Mouse (Mus musculus): Measurements from ENCODE around the gene Ppwd1.
"Not testable (repeated sequence)": the region's sequence is repeated elsewhere in the genome, so short reads cannot be mapped to it uniquely, and the experiment has no call there.

Gene Ppwd1

GRCm38 (mm10) chr13:104228384-104229066 is at the start of gene Ppwd1, which contains the start of gene Cenpk:
TSS of gene Ppwd1 (minus strand) at chr13:104228843.
TSS of gene Cenpk (plus strand) at chr13:104228611.
- peak; percentile 95 for DNase-seq

GRCm38 (mm10) chr13:104258997-104259396 is 30.4 kb upstream of the Ppwd1 start:
- DNase-seq = no peak

GRCm38 (mm10) chr13:104229181-104229580 is 538 bp upstream of the Ppwd1 start:
- no peak for DNase-seq

- DNase-seq = no peak
These were observed 1.2 kb downstream of the Ppwd1 start for GRCm38 (mm10) chr13:104227478-104227877.

- no peak for DNase-seq
These were observed 24.3 kb downstream of the Ppwd1 start for GRCm38 (mm10) chr13:104204313-104204712.

GRCm38 (mm10) chr13:104195891-104196290 is 32.8 kb downstream of the Ppwd1 start:
- not testable (repeated sequence) for DNase-seq

- DNase-seq = no peak
These were observed 41.3 kb downstream of the Ppwd1 start for GRCm38 (mm10) chr13:104187357-104187756.

GRCm38 (mm10) chr13:104179176-104179888 is 49.3 kb downstream of the Ppwd1 start:
- no peak for DNase-seq

GRCm38 (mm10) chr13:104178650-104179121 is 50.0 kb downstream of the Ppwd1 start, which contains the start of gene Trim23:
TSS of gene Trim23 (plus strand) at chr13:104178797.
- peak; percentile 98 for DNase-seq

GRCm38 (mm10) chr13:104177796-104178649 is 50.6 kb downstream of the Ppwd1 start, which contains the start of gene Trappc13:
TSS of gene Trappc13 (minus strand) at chr13:104178469.
- no peak for DNase-seq

GRCm38 (mm10) chr13:104176874-104177273 is 51.8 kb downstream of the Ppwd1 start:
- no peak for DNase-seq

- no peak for DNase-seq
These were observed 56.1 kb downstream of the Ppwd1 start for GRCm38 (mm10) chr13:104172498-104172897.

- no peak for DNase-seq
These were observed 56.9 kb downstream of the Ppwd1 start for GRCm38 (mm10) chr13:104171711-104172110.

GRCm38 (mm10) chr13:104155686-104156085 is 73.0 kb downstream of the Ppwd1 start:
- DNase-seq = no peak
